Comparison of ENCODE assay signal across 8 mouse cellular contexts in the genomic region with DNA sequence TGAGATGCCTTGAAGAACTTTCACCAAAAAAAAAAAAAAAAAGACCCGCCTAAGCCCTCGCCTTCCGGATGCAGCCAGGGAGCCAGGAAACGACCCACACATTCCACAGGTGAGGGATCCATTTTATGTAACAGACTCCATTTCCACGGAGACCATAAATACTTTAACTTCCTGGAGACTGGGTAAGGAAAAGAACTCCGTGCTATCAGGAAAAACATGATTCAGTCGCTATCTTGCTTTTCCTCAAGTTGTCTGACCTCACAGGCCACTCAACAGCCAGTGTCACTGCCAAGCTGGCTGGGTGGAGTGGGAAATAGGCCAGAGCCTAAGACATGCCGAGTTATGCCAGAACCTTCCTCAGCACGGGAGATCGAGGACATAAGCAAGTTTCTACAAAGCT. TPM values are rescaled to one million over a fixed set of nuclear protein-coding genes. Genes with fewer than 3 reads are reported as not detected.
DNase-seq lines count a peak whose midpoint lies in the region; ATAC-seq and TF ChIP-seq lines count a peak whose summit lies in the region.

No protein-coding gene starts in this region.

- WGBS in liver, adult 2 months = 38% methylated on average over 10 of the region's 10 CpGs
- WGBS in kidney, postnatal 0 days = 30% methylated on average over 10 of the region's 10 CpGs
- WGBS in stomach, embryonic 14.5 days = 46% methylated on average over 10 of the region's 10 CpGs
- WGBS in hindbrain, embryonic 16.5 days = 79% methylated on average over 10 of the region's 10 CpGs

- no peaks in the 10 kb centered on the region for H3K36me3 ChIP-seq in liver, adult 2 months (ENCODE audit: control insufficient read depth, insufficient read depth, low read length)
- no peaks in the 10 kb centered on the region for H3K36me3 ChIP-seq in kidney, postnatal 0 days (ENCODE audit: insufficient read depth, low read length)
- no peaks in the 10 kb centered on the region for H3K36me3 ChIP-seq in stomach, embryonic 14.5 days (ENCODE audit: control insufficient read depth, insufficient read depth, low read length)
- no peaks in the 10 kb centered on the region for H3K36me3 ChIP-seq in hindbrain, embryonic 16.5 days (ENCODE audit: control insufficient read depth, insufficient read depth, low read length)

- TF ChIP-seq CTCF in liver, adult 2 months (IDR thresholded peaks at IDR 0.05; ENCODE audit: low read depth, low read length) = no peak
- TF ChIP-seq CTCF in kidney, postnatal 0 days (IDR thresholded peaks at IDR 0.05; ENCODE audit: low read depth) = no peak

- no peaks in the 10 kb centered on the region for H3K9me3 ChIP-seq in kidney, postnatal 0 days (replicated peaks; ENCODE audit: low read length)
- no peaks in the 10 kb centered on the region for H3K9me3 ChIP-seq in stomach, embryonic 14.5 days (ENCODE audit: control insufficient read depth, low read depth, low read length)
- H3K9me3 ChIP-seq in hindbrain, embryonic 16.5 days (ENCODE audit: control insufficient read depth, low read length) = no peaks in the 10 kb centered on the region

- H3K4me3 ChIP-seq in liver, adult 2 months (ENCODE audit: insufficient read depth, low read depth, low read length) = no peak overlapping the region
- H3K4me3 ChIP-seq in kidney, postnatal 0 days (replicated peaks; ENCODE audit: low read depth, low read length) = no peak overlapping the region
- no peak overlapping the region for H3K4me3 ChIP-seq in stomach, embryonic 14.5 days (ENCODE audit: low read depth, low read length)
- H3K4me3 ChIP-seq in hindbrain, embryonic 16.5 days (ENCODE audit: low read length) = no peak overlapping the region

- H3K9ac ChIP-seq in liver, adult 2 months (ENCODE audit: low read depth, low read length) = no peak overlapping the region
- no peak overlapping the region for H3K9ac ChIP-seq in kidney, postnatal 0 days (ENCODE audit: low read depth, low read length)
- H3K9ac ChIP-seq in stomach, embryonic 14.5 days (replicated peaks; ENCODE audit: low read depth, low read length) = no peak overlapping the region
- H3K9ac ChIP-seq in hindbrain, embryonic 16.5 days (ENCODE audit: low read depth, low read length) = no peak overlapping the region

- TF ChIP-seq POLR2A in liver, adult 2 months (IDR thresholded peaks at IDR 0.05; ENCODE audit: extremely low read depth, insufficient read depth, low read length) = no peak

- H3K4me1 ChIP-seq in liver, adult 2 months (ENCODE audit: control insufficient read depth, insufficient read depth, low read length) = peaks cover 9% of the 10 kb centered on the region
- H3K4me1 ChIP-seq in kidney, postnatal 0 days (replicated peaks; ENCODE audit: insufficient read depth, low read length) = peaks cover 8% of the 10 kb centered on the region; the same call in 1 of the 2 replicates
- no peaks in the 10 kb centered on the region for H3K4me1 ChIP-seq in stomach, embryonic 14.5 days (ENCODE audit: control insufficient read depth, insufficient read depth, low read length)
- peaks cover 4% of the 10 kb centered on the region for H3K4me1 ChIP-seq in hindbrain, embryonic 16.5 days (ENCODE audit: control insufficient read depth, insufficient read depth, low read depth, low read length)

- no peaks in the 10 kb centered on the region for H3K27me3 ChIP-seq in liver, adult 2 months (ENCODE audit: control insufficient read depth, insufficient read depth, low read length)
- no peaks in the 10 kb centered on the region for H3K27me3 ChIP-seq in kidney, postnatal 0 days (ENCODE audit: insufficient read depth, low read length)
- H3K27me3 ChIP-seq in stomach, embryonic 14.5 days (ENCODE audit: control insufficient read depth, insufficient read depth, low read length) = no peaks in the 10 kb centered on the region
- no peaks in the 10 kb centered on the region for H3K27me3 ChIP-seq in hindbrain, embryonic 16.5 days (replicated peaks; ENCODE audit: control insufficient read depth, insufficient read depth, low read length)

- H3K4me2 ChIP-seq in kidney, postnatal 0 days (ENCODE audit: low read length) = no peak overlapping the region
- H3K4me2 ChIP-seq in stomach, embryonic 14.5 days (replicated peaks; ENCODE audit: low read depth, low read length) = no peak overlapping the region
- H3K4me2 ChIP-seq in hindbrain, embryonic 16.5 days (ENCODE audit: low read length) = no peak overlapping the region

- H3K79me2 ChIP-seq in liver, adult 2 months (ENCODE audit: control insufficient read depth, insufficient read depth, low read length) = peaks cover 7% of the 10 kb centered on the region; the same call in 1 of the 2 replicates

- ATAC-seq in kidney, postnatal 0 days (replicated peaks; ENCODE audit: low FRiP score, low read depth) = no peak
- ATAC-seq in stomach, embryonic 14.5 days (ENCODE audit: insufficient number of reproducible peaks, insufficient read depth, low FRiP score, low read depth) = no peak
- ATAC-seq in hindbrain, embryonic 16.5 days = no peak
- ATAC-seq in frontal cortex, adult (ENCODE audit: low TSS enrichment) = no peak

- no peak overlapping the region for H3K27ac ChIP-seq in liver, adult 2 months (replicated peaks; ENCODE audit: insufficient read depth, low read depth, low read length)
- H3K27ac ChIP-seq in kidney, postnatal 0 days = peak overlapping the region; percentile 31
- peak overlapping the region; percentile 62; the same call in 1 of the 2 replicates for H3K27ac ChIP-seq in stomach, embryonic 14.5 days (ENCODE audit: low read length)
- no peak overlapping the region for H3K27ac ChIP-seq in hindbrain, embryonic 16.5 days (ENCODE audit: low read depth, low read length)

- peak; percentile 70 for DNase-seq in liver, adult 2 months (ENCODE audit: extremely low read depth, low read depth, low spot score)
- no peak for DNase-seq in liver
- peak; percentile 84 to 93 for DNase-seq in heart, adult 18-20 months
- peak; percentile 51 for DNase-seq in kidney, postnatal 0 days (ENCODE audit: low spot score)
- DNase-seq in layer of hippocampus, adult 18-20 months (ENCODE audit: low spot score in 2 of 2) = no peak

RNA-seq across cellular contexts. Expression of a gene that starts 46.3 kb away (rescaled TPM):
- 10.5 and 11.1 TPM in 2 replicates for total RNA-seq in liver, adult 2 months (2014; rRNA removed)
- polyA plus RNA-seq in liver, adult 2 months (2012; rRNA removed) = 6.6 TPM in 2 replicates
- total RNA-seq in heart, adult 18-20 months (2021) = 100 to 1,000 TPM; 110 to 116 TPM
- polyA plus RNA-seq in kidney, postnatal 0 days (2015; fragmentation: Nextera tagmentation; extraction: Ambion mirVana) = 11.2 and 13.1 TPM in 2 replicates
- polyA plus RNA-seq in stomach, embryonic 14.5 days (2014; fragmentation: Nextera tagmentation; extraction: Ambion mirVana) = 14.7 and 14.8 TPM in 2 replicates
- 8.0 and 8.9 TPM in 2 replicates for polyA plus RNA-seq in hindbrain, embryonic 16.5 days (2015; fragmentation: Nextera tagmentation; extraction: Ambion mirVana)
- 10 to 100 TPM; 23.4 to 23.5 TPM for total RNA-seq in layer of hippocampus, adult 18-20 months (2021)

Comparison
In these comparisons a context has a peak if more than half of its experiments do, and no peak if none do; other contexts are left out.
1. DNase-seq: peak in liver, adult 2 months (single experiment), heart, adult 18-20 months (2 of 2) and kidney, postnatal 0 days (single experiment); none in liver (single experiment) and layer of hippocampus, adult 18-20 months (0 of 2).
2. H3K27ac ChIP-seq: peak in kidney, postnatal 0 days (single experiment) and stomach, embryonic 14.5 days (single experiment); none in liver, adult 2 months (single experiment) and hindbrain, embryonic 16.5 days (single experiment).